Comparison of ENCODE assay signal across 13 mouse cellular contexts in the genomic region with DNA sequence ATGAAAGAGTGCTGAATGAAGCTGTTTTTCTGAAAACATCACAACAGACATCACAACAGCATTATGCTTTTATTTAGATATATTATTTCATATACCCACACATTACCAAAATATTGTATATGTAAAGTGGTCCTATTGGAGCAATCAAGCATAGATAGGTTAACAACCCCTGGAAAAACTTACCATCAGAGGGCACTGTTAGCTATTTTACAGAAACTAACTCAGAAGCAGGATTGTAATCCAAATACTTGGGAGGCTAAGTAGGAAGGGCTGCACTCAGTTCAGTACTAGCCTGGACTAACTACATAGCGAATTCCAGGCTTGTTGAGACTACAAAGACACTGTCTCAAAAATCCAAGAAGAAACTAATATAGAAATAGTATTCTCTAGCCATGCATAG. TPM values are rescaled to one million over a fixed set of nuclear protein-coding genes. Genes with fewer than 3 reads are reported as not detected.
A peak's percentile ranks its signal among the peaks of the same experiment; 100 is the strongest.
DNase-seq lines count a peak whose midpoint lies in the region; ATAC-seq and TF ChIP-seq lines count a peak whose summit lies in the region.
"Had no signal": no experiment of that assay in that cellular context is flagged by ENCODE, and none has a peak within 500 bp of the region (broad histone marks: within the 10 kb centered on the region; RNA-seq: fewer than 3 reads in every experiment).

No protein-coding gene starts in this region.

- H3K4me3 ChIP-seq in embryonic facial prominence, embryonic 14.5 days (ENCODE audit: low read depth, low read length) = no peak overlapping the region
- no peak overlapping the region for H3K4me3 ChIP-seq in embryonic facial prominence, embryonic 10.5 days
- no peak overlapping the region for H3K4me3 ChIP-seq in layer of hippocampus, adult 2 months
- H3K4me3 ChIP-seq in lung, postnatal 0 days (ENCODE audit: low read depth, low read length) = no peak overlapping the region
- H3K4me3 ChIP-seq: midbrain, embryonic 12.5 days; neural tube, embryonic 13.5 days had no signal

- H3K36me3 ChIP-seq in embryonic facial prominence, embryonic 14.5 days (ENCODE audit: control insufficient read depth, insufficient read depth, low read length) = peaks cover 73% of the 10 kb centered on the region
- H3K36me3 ChIP-seq in embryonic facial prominence, embryonic 10.5 days (replicated peaks) = peaks cover 83% of the 10 kb centered on the region
- H3K36me3 ChIP-seq in lung, postnatal 0 days (ENCODE audit: insufficient read depth, low read length) = peaks cover 3% of the 10 kb centered on the region

- peak; percentile 3 for DNase-seq in embryonic facial prominence, embryonic 14.5 days (ENCODE audit: low spot score)
- no peak for DNase-seq in embryonic facial prominence, embryonic 10.5 days (ENCODE audit: low spot score)
- DNase-seq in layer of hippocampus, adult 2 months (ENCODE audit: low spot score in 2 of 2) = no peak
- no peak for DNase-seq in layer of hippocampus, adult 9-11 months
- peak; percentile 52 for DNase-seq in 416B (ENCODE audit: low read depth)
- DNase-seq in lung, postnatal 0 days (ENCODE audit: low spot score) = peak; percentile 54
- DNase-seq in thymus, adult 18-20 months = no peak
- DNase-seq in spleen, postnatal 4 days (ENCODE audit: low spot score in 2 of 2) = no peak
- DNase-seq: kidney, adult 11 months; thymus, adult 2 months had no signal

- TF ChIP-seq EP300 in lung, postnatal 0 days (IDR thresholded peaks at IDR 0.05) = no peak

- 97% methylated on average over 1 of the region's 1 CpGs for WGBS in embryonic facial prominence, embryonic 14.5 days
- WGBS in embryonic facial prominence, embryonic 10.5 days = 88% methylated on average over 1 of the region's 1 CpGs
- WGBS in lung, postnatal 0 days = 85% methylated on average over 1 of the region's 1 CpGs

- H3K27me3 ChIP-seq in embryonic facial prominence, embryonic 14.5 days (replicated peaks; ENCODE audit: control insufficient read depth, insufficient read depth, low read length) = no peaks in the 10 kb centered on the region
- H3K27me3 ChIP-seq in embryonic facial prominence, embryonic 10.5 days (replicated peaks; ENCODE audit: low read depth, poor library complexity, severe bottlenecking) = no peaks in the 10 kb centered on the region
- H3K27me3 ChIP-seq in lung, postnatal 0 days (replicated peaks; ENCODE audit: insufficient read depth, low read length) = no peaks in the 10 kb centered on the region
- H3K27me3 ChIP-seq: midbrain, embryonic 12.5 days; neural tube, embryonic 13.5 days; Patski had no signal

- H3K9me3 ChIP-seq in embryonic facial prominence, embryonic 14.5 days (ENCODE audit: control insufficient read depth, low read length) = no peaks in the 10 kb centered on the region
- no peaks in the 10 kb centered on the region for H3K9me3 ChIP-seq in embryonic facial prominence, embryonic 10.5 days
- H3K9me3 ChIP-seq in lung, postnatal 0 days (ENCODE audit: low read length) = no peaks in the 10 kb centered on the region
- H3K9me3 ChIP-seq: midbrain, embryonic 12.5 days; neural tube, embryonic 13.5 days had no signal

- peak; percentile 68 for TF ChIP-seq CTCF in layer of hippocampus, adult 2 months (conservative IDR thresholded peaks at IDR 0.05)
- peak; percentile 59 for TF ChIP-seq CTCF in lung, postnatal 0 days (IDR thresholded peaks at IDR 0.05)

- no peaks in the 10 kb centered on the region for H3K4me1 ChIP-seq in embryonic facial prominence, embryonic 14.5 days (ENCODE audit: control insufficient read depth, insufficient read depth, low read length)
- H3K4me1 ChIP-seq in embryonic facial prominence, embryonic 10.5 days = no peaks in the 10 kb centered on the region
- H3K4me1 ChIP-seq in lung, postnatal 0 days (ENCODE audit: insufficient read depth, low read depth, low read length) = no peaks in the 10 kb centered on the region
- H3K4me1 ChIP-seq: midbrain, embryonic 12.5 days; neural tube, embryonic 13.5 days had no signal

- no peak for ATAC-seq in embryonic facial prominence, embryonic 14.5 days (ENCODE audit: low read depth)
- ATAC-seq in lung, postnatal 0 days = peak; percentile 23; the same call in 1 of the 2 replicates
- ATAC-seq: Patski had no signal

- H3K27ac ChIP-seq in embryonic facial prominence, embryonic 14.5 days (replicated peaks; ENCODE audit: low read depth, low read length) = no peak overlapping the region
- no peak overlapping the region for H3K27ac ChIP-seq in embryonic facial prominence, embryonic 10.5 days (replicated peaks)
- no peak overlapping the region for H3K27ac ChIP-seq in layer of hippocampus, adult 2 months
- H3K27ac ChIP-seq in lung, postnatal 0 days (ENCODE audit: low read length) = no peak overlapping the region
- H3K27ac ChIP-seq: midbrain, embryonic 12.5 days; neural tube, embryonic 13.5 days had no signal

- no peak overlapping the region for H3K4me2 ChIP-seq in embryonic facial prominence, embryonic 14.5 days (ENCODE audit: low read depth, low read length)
- H3K4me2 ChIP-seq in lung, postnatal 0 days (replicated peaks; ENCODE audit: low read depth, low read length) = no peak overlapping the region
- H3K4me2 ChIP-seq: midbrain, embryonic 12.5 days; neural tube, embryonic 13.5 days had no signal

- no peak overlapping the region for H3K9ac ChIP-seq in embryonic facial prominence, embryonic 14.5 days (ENCODE audit: low read depth, low read length)
- H3K9ac ChIP-seq in lung, postnatal 0 days (replicated peaks; ENCODE audit: low read depth) = no peak overlapping the region
- H3K9ac ChIP-seq: midbrain, embryonic 12.5 days; neural tube, embryonic 13.5 days had no signal

RNA-seq across cellular contexts. Expression of a gene that starts 17.6 kb away (rescaled TPM):
- polyA plus RNA-seq in embryonic facial prominence, embryonic 14.5 days (2014; fragmentation: Nextera tagmentation; extraction: Ambion mirVana) = 35.9 and 37.5 TPM in 2 replicates
- 48.2 and 50.6 TPM in 2 replicates for polyA plus RNA-seq in embryonic facial prominence, embryonic 10.5 days (2016; fragmentation: Nextera tagmentation; extraction: Ambion mirVana)
- total RNA-seq in layer of hippocampus, adult 2 months (2021) = 10 to 100 TPM; 40.7 to 45.0 TPM
- 15.5 and 17.0 TPM in 2 replicates for polyA plus RNA-seq in lung, postnatal 0 days (2015; fragmentation: Nextera tagmentation; extraction: Ambion mirVana)

RNA-seq across cellular contexts. Expression of a gene that starts 17.7 kb away (rescaled TPM):
- 80.8 and 81.1 TPM in 2 replicates for polyA plus RNA-seq in embryonic facial prominence, embryonic 14.5 days (2014; fragmentation: Nextera tagmentation; extraction: Ambion mirVana)
- polyA plus RNA-seq in embryonic facial prominence, embryonic 10.5 days (2016; fragmentation: Nextera tagmentation; extraction: Ambion mirVana) = 61.3 and 62.4 TPM in 2 replicates
- 10 to 100 TPM; 24.3 to 30.6 TPM for total RNA-seq in layer of hippocampus, adult 2 months (2021)
- 109 and 137 TPM in 2 replicates for polyA plus RNA-seq in lung, postnatal 0 days (2015; fragmentation: Nextera tagmentation; extraction: Ambion mirVana)

Comparison
In these comparisons a context has a peak if more than half of its experiments do, and no peak if none do; other contexts are left out.
1. DNase-seq: peak in embryonic facial prominence, embryonic 14.5 days (single experiment), 416B (single experiment) and lung, postnatal 0 days (single experiment); none in embryonic facial prominence, embryonic 10.5 days (single experiment), layer of hippocampus, adult 2 months (0 of 2), layer of hippocampus, adult 9-11 months (single experiment), thymus, adult 18-20 months (0 of 2) and spleen, postnatal 4 days (0 of 2).